Mouse (Mus musculus) C2C12 (cell line): ENCODE data around the gene Tdrd7. TPM values are rescaled to one million over a fixed set of nuclear protein-coding genes. Genes with fewer than 3 reads are reported as not detected.

Experiments used
- H3K27me3 ChIP-seq: one replicate; pipeline ENCODE4 v1.6.1; 2011; ENCODE audit not compliant: control insufficient read depth, insufficient read depth, insufficient read length
- H3K36me3 ChIP-seq: one replicate; pipeline ENCODE4 v1.6.1; 2011; ENCODE audit not compliant: control insufficient read depth, insufficient read depth
- H3K4me3 ChIP-seq: one replicate; pipeline ENCODE4 v1.5.1; 2011; ENCODE audit warnings: mild to moderate bottlenecking, control low read depth; ENCODE audit not compliant: poor library complexity, insufficient read depth, severe bottlenecking
- H3K79me2 ChIP-seq: one replicate; pipeline ENCODE4 v1.6.1; 2011; ENCODE audit not compliant: control insufficient read depth, insufficient read depth
- H3K79me3 ChIP-seq: one replicate; pipeline ENCODE4 v1.6.1; 2011; ENCODE audit warnings: low read depth, control low read depth
- H3ac ChIP-seq: one replicate; pipeline ENCODE3; 2011; ENCODE audit warnings: low read depth; ENCODE audit not compliant: control insufficient read depth, insufficient read length
- CEBPB ChIP-seq: IDR thresholded peaks from one replicate; pipeline ENCODE4 v1.6.1; 2011; ENCODE audit warnings: low read depth, mild to moderate bottlenecking, control low read depth, moderate library complexity
- CTCF ChIP-seq: IDR thresholded peaks from one replicate; pipeline ENCODE4 v1.5.1; 2011; ENCODE audit not compliant: control insufficient read depth, insufficient read depth, insufficient read length
- FOSL1 ChIP-seq: IDR thresholded peaks from one replicate; pipeline ENCODE4 v1.8.0; 2011; ENCODE audit warnings: mild to moderate bottlenecking, low read length; ENCODE audit not compliant: poor library complexity, insufficient read depth, severe bottlenecking
- MAX ChIP-seq: IDR thresholded peaks from one replicate; pipeline ENCODE4 v1.6.1; 2011; ENCODE audit warnings: mild to moderate bottlenecking, control low read depth
- MYOD1 ChIP-seq: IDR thresholded peaks from one replicate; pipeline ENCODE4 v1.6.1; 2011; ENCODE audit warnings: low read depth; ENCODE audit not compliant: control insufficient read depth, insufficient read length
- MYOG ChIP-seq: IDR thresholded peaks from one replicate; pipeline ENCODE4 v1.6.1; 2011; ENCODE audit not compliant: control insufficient read depth, insufficient read length; ENCODE audit errors: extremely low read depth
- USF1 ChIP-seq: IDR thresholded peaks from one replicate; pipeline ENCODE4 v1.6.1; 2011; ENCODE audit warnings: low read depth, mild to moderate bottlenecking, control low read depth, moderate library complexity
- polyA plus RNA-seq: library from polyadenylated mRNA; unstranded; fragments of >200 nt; fragmentation: generic; extraction: Trizol; gene quantifications from one replicate; pipeline ENCODE4 v1.2.1, GENCODE M21; 2012; ENCODE audit warnings: missing spikeins

Gene Tdrd7
- polyA plus RNA-seq, 1 experiment, result 18.0 TPM

- no peaks in the 10 kb centered on the region for H3K79me3 ChIP-seq
- no peak overlapping the region for H3ac ChIP-seq
- H3K79me2 ChIP-seq, result no peaks in the 10 kb centered on the region
- H3K27me3 ChIP-seq, result no peaks in the 10 kb centered on the region
- TF ChIP-seq CTCF (no peak), CEBPB (no peak), FOSL1 (no peak), MAX (no peak), USF1 (no peak), MYOD1 (no peak), MYOG (no peak)
- H3K36me3 ChIP-seq, result no peaks in the 10 kb centered on the region
- H3K4me3 ChIP-seq, result no peak overlapping the region
Observed at GRCm38 (mm10) chr4:46053323-46054107, 88.4 kb downstream of the Tdrd7 start.

- Histone ChIP-seq H3K79me3 (no peaks in the 10 kb centered on the region), H3ac (no peak overlapping the region), H3K79me2 (no peaks in the 10 kb centered on the region), H3K36me3 (no peaks in the 10 kb centered on the region), H3K27me3 (no peaks in the 10 kb centered on the region), H3K4me3 (no peak overlapping the region)
- TF ChIP-seq USF1 (no peak), CTCF (no peak), FOSL1 (no peak), MAX (no peak), CEBPB (no peak), MYOD1 (no peak), MYOG (no peak)
Observed at GRCm38 (mm10) chr4:46056163-46056562, 91.0 kb downstream of the Tdrd7 start.

- H3K36me3 ChIP-seq, result no peaks in the 10 kb centered on the region
- H3ac ChIP-seq, result no peak overlapping the region
- H3K79me2 ChIP-seq, result no peaks in the 10 kb centered on the region
- TF ChIP-seq CEBPB (no peak), FOSL1 (no peak), MYOD1 (peak; percentile 12), MYOG (no peak), MAX (no peak)
- no peaks in the 10 kb centered on the region for H3K27me3 ChIP-seq
- H3K4me3 ChIP-seq, result no peak overlapping the region
- no peaks in the 10 kb centered on the region for H3K79me3 ChIP-seq
Observed at GRCm38 (mm10) chr4:46061259-46061962, 96.3 kb downstream of the Tdrd7 start.

- no peak for TF ChIP-seq USF1
- TF ChIP-seq MYOG, result no peak
- no peak for TF ChIP-seq CEBPB
- Histone ChIP-seq H3K79me3 (no peaks in the 10 kb centered on the region), H3K27me3 (no peaks in the 10 kb centered on the region)
Observed at GRCm38 (mm10) chr4:46063841-46064240, 98.7 kb downstream of the Tdrd7 start.

GRCm38 (mm10) chr4:46064263-46064662 is 99.1 kb downstream of the Tdrd7 start:
- Histone ChIP-seq H3K27me3 (no peaks in the 10 kb centered on the region), H3ac (no peak overlapping the region), H3K4me3 (no peak overlapping the region), H3K79me3 (no peaks in the 10 kb centered on the region), H3K36me3 (no peaks in the 10 kb centered on the region), H3K79me2 (no peaks in the 10 kb centered on the region)
- TF ChIP-seq CEBPB (no peak), MYOG (no peak), CTCF (no peak), MYOD1 (no peak), FOSL1 (no peak)

More at GRCm38 (mm10) chr4:46063841-46064240, 98.7 kb downstream of the Tdrd7 start:
- no peaks in the 10 kb centered on the region for H3K79me2 ChIP-seq
- no peaks in the 10 kb centered on the region for H3K36me3 ChIP-seq
- no peak overlapping the region for H3K4me3 ChIP-seq
- no peak overlapping the region for H3ac ChIP-seq
